Mouse (Mus musculus) lung, postnatal 0 days (tissue): ENCODE measurements around the gene Rpl18.

Experiments
- CTCF ChIP-seq: IDR thresholded peaks from 2 replicates; pipeline ENCODE4 v1.5.1; 2016; ENCODE audit warnings: antibody characterized with exemption, mild to moderate bottlenecking
- EP300 ChIP-seq: IDR thresholded peaks from 2 replicates; pipeline ENCODE4 v1.6.1; 2016; ENCODE audit warnings: antibody characterized with exemption, mild to moderate bottlenecking, control low read depth

GRCm38 (mm10) chr7:45695098-45695497 is 20.2 kb upstream of the Rpl18 start:
- no peak for TF ChIP-seq CTCF
- TF ChIP-seq EP300: no peak
